Mouse (Mus musculus) spleen, postnatal 0 days (tissue): ENCODE results near the gene Gm44579. TPM values are rescaled to one million over a fixed set of nuclear protein-coding genes. Genes with fewer than 3 reads are reported as not detected.

Experiments
- polyA plus RNA-seq: library from polyadenylated mRNA; unstranded; fragments of >200 nt; fragmentation: Nextera tagmentation; extraction: Ambion mirVana; gene quantifications from 2 replicates; pipeline ENCODE4 v1.2.1, GENCODE M21; 2015

The Gm44579 gene
- not detected in 2 replicates for polyA plus RNA-seq

DNA sequence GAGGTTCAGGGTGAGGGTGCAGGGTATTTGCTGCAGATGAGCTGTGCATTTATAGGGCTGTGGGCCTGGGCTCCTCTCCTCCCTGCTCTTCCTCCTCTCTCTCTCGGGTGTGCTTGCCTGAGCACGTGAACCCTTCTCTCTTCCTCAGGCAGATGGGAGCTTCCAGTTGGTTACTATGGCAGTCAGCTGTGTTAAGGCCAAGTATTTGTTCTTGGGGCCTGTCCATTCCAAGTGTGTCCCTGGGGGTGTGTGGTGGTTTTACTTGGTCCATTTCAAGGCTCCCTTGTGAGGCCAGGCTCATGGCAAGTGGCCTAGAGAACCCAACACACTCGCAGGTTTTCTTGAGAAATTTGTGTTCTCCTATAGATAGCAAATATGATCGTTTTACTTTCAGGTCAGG is at the start of gene Gm44579, which contains the start of gene Olfr287:
Gm44579 (minus strand) TSS at position 101 of the 400 bp plus-strand sequence.
Olfr287 (minus strand) TSS at position 180 of the 400 bp plus-strand sequence.

DNA sequence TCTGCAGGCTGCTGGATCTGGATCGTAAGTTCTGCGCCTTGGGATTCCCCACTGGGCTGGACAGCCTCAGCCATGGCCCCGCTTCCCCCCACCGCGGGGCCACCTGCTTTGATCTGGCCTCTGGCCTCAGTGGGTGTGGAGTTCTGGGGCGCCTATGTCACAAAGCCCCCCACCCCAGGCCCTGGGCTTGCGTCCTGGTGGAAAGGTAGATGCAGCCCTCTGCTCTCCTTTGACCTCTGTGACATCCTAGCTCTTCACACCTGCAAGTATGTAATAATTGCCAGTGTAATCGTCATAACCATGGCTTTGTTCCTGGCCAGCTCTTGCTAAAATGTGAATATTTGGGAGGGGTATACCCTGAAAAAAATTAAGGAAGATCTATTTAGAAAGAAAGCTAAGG is 36.4 kb upstream of the Gm44579 start, which contains the start of gene H1fnt:
H1fnt (minus strand) TSS at position 101 of the 400 bp plus-strand sequence.

DNA sequence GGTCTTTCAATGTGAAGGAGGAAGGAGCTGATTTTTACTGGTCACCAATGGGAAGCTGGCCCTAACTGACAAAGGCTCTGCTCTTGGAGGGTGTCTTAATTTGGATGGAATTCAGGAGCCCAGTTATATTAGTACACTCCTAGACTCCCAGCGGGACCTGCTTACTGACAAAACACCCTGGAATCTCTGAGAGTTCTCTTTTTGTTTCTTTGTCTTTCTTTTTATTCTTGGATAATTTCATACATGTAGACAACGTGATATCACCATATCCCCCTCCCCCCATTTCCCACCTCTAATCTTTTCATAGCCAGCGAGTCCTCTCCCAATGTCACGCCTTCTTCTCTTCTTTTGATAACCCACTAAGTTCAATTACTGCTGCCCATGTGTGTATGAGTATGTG is 13.6 kb upstream of the Gm44579 start, which contains the start of gene Olfr286:
Olfr286 (minus strand) TSS at position 101 of the 400 bp plus-strand sequence.

DNA sequence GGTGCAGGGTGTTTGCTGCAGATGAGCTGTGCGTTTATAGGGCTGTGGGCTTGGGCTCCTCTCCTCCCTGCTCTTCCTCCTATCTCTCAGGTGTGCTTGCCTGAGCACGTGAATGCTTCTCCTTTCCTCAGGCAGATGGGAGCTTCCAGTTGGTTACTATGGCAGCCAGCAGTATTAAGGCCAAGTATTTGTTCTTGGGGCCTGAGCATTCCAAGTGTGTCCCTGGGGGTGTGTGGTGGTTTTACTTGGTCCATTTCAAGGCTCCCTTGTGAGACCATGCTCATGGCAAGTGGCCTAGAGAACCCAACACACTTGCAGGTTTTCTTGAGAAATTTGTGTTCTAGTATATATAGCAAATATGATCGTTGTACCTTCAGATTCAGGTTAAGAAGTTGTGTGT is 25.3 kb downstream of the Gm44579 start, which contains the start of gene Olfr288:
Olfr288 (minus strand) TSS at position 101 of the 400 bp plus-strand sequence.

DNA sequence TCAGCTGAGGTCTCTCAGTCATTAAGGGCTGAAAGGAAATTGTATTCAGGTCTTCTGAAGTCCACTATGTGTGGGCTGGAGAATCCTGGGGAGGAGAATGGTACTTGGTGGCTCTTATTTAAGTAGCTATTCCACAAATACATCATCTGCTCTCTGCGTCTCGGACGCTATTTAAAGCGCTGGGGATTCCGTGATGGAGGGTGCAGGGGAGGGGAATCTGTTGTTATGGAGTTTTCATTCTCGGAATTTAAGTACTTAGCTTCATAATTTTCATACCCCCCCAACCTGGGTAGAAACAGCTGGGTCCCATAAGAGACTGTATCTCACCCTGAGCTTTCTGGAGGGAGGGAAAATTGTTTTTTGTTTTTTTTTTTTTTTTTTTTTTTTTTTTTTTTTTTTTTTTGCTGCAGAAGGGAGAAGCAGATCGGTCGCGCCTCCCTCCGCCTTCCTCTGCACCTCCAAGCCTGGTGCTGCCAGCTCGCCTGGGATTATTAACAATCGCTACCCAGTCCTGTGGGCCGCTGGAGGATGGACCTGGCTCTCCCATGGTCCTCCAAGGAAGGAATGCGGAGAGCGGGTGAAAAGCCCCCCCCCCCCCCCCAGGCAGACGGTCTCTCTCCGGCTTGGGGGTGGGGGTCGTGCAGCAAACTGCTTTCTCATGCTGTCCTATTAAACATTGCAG is 53.7 kb downstream of the Gm44579 start, which contains the start of gene Ccdc184:
Ccdc184 (plus strand) TSS at position 196 of the 682 bp plus-strand sequence.

DNA sequence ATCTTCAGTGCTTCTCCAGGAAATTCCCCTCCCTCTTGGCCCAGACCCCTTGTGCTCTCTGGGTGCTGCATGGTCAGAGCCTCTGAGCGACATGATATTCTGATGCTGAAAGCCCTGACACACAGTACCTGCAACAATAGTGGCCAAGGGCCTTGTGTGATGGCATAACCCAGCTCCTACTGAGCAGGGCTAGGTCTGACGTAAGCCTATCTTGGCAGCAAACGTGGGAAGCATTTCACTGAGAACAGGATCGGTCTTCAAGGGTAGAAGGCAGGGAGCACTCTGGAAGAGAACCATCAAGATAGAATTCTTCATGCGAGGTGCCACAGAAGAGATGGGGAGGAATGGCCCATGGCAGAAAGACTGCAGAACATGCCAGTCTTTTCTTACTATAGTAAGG is 55.3 kb downstream of the Gm44579 start, which contains the start of gene Asb8:
Asb8 (minus strand) TSS at position 101 of the 400 bp plus-strand sequence.

Other genes starting within 250 kb of the Gm44579 start
- 0.04 TPM in 1 of 2 replicates, not detected in the other for gene Col2a1, start 216.3 kb downstream of the Gm44579 start, polyA plus RNA-seq
- gene Pfkm, start 128.4 kb downstream of the Gm44579 start, polyA plus RNA-seq, result 25.9 and 26.0 TPM in 2 replicates
- 16.4 and 18.6 TPM in 2 replicates for gene Senp1, start 127.2 kb downstream of the Gm44579 start, polyA plus RNA-seq
- 23.8 and 26.0 TPM in 2 replicates for gene Asb8, start 55.4 kb downstream of the Gm44579 start, polyA plus RNA-seq
- gene Ccdc184, start 53.8 kb downstream of the Gm44579 start, polyA plus RNA-seq, result 0.07 TPM in 1 of 2 replicates, not detected in the other
- gene Olfr288, start 25.4 kb downstream of the Gm44579 start, polyA plus RNA-seq, result not detected in 2 replicates
- not detected in 2 replicates for gene Olfr287, start 79 bp upstream of the Gm44579 start, polyA plus RNA-seq
- not detected in 2 replicates for gene Olfr286, start 13.5 kb upstream of the Gm44579 start, polyA plus RNA-seq
- gene H1fnt, start 36.3 kb upstream of the Gm44579 start, polyA plus RNA-seq, result not detected in 2 replicates
- gene Zfp641, start 75.2 kb upstream of the Gm44579 start, polyA plus RNA-seq, result 0.10 and 0.13 TPM in 2 replicates
- not detected in 2 replicates for gene Olfr285, start 96.4 kb upstream of the Gm44579 start, polyA plus RNA-seq
- gene Olfr284, start 120.0 kb upstream of the Gm44579 start, polyA plus RNA-seq, result not detected in 2 replicates
- gene Olfr283, start 160.0 kb upstream of the Gm44579 start, polyA plus RNA-seq, result not detected in 2 replicates
- not detected in 2 replicates for gene Olfr282, start 210.2 kb upstream of the Gm44579 start, polyA plus RNA-seq
- gene Olfr281, start 231.6 kb upstream of the Gm44579 start, polyA plus RNA-seq, result not detected in 2 replicates
- not detected in 2 replicates for gene OR5BS1P, start 248.9 kb upstream of the Gm44579 start, polyA plus RNA-seq